Mouse (Mus musculus) megakaryocyte, embryonic 14.5 days (primary cell): ENCODE results near the gene Ino80b.

Experiments
- FLI1 ChIP-seq: IDR thresholded peaks from 2 replicates; pipeline ENCODE4 v1.6.1; 2012; ENCODE audit warnings: low read length, inconsistent platforms, mixed read lengths
- GATA1 ChIP-seq: IDR thresholded peaks from 3 replicates; pipeline ENCODE4 v1.6.1; 2012; ENCODE audit warnings: mixed read lengths, low read length, inconsistent platforms, borderline replicate concordance

DNA sequence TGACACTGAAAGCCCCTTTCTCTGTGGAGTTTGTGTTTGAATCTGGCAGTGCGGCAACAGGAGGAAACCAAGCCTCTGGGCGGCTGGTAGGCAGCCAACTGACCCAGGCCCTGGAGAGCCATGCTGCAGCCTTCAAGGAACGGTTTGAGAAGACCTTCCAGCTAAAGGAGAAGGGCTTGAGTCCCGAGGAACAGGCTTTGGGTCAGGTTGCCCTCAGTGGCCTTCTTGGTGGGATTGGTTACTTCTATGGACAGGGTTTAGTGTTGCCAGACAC, 8.1 kb downstream of the Ino80b start:
- TF ChIP-seq GATA1 (no peak), FLI1 (no peak)
